Mouse (Mus musculus) midbrain, embryonic 12.5 days (tissue): ENCODE measurements at regions not wholly inside any gene's neighbourhood (a gene's known extent, or its start where the extent isn't known, plus 50 kb on each side); places are given as distances from the start of the nearest gene placed in this dataset.

Experiments used
- ATAC-seq: fragments of 200-750 bp; cut with Nextera tagmentation; 2 replicates; pipeline ENCODE4 v1.8.0; 2017; ENCODE audit warnings: low read depth, moderate TSS enrichment, moderate library complexity; ENCODE audit not compliant: low FRiP score
- H3K27ac ChIP-seq: fragments of 300-500 bp; sonication (generic); replicated peaks from 2 replicates; pipeline ENCODE4 v1.5.1; 2016; ENCODE audit warnings: mild to moderate bottlenecking
- H3K27me3 ChIP-seq: fragments of 300-500 bp; sonication (generic); 2 replicates; pipeline ENCODE4 v1.6.1; 2016; ENCODE audit warnings: mild to moderate bottlenecking
- H3K36me3 ChIP-seq: fragments of 300-500 bp; sonication (generic); 2 replicates; pipeline ENCODE4 v1.6.1; 2016
- H3K4me1 ChIP-seq: fragments of 300-500 bp; sonication (generic); 2 replicates; pipeline ENCODE4 v1.6.1; 2016
- H3K4me2 ChIP-seq: fragments of 300-500 bp; sonication (generic); replicated peaks from 2 replicates; pipeline ENCODE4 v1.6.1; 2016; ENCODE audit warnings: mild to moderate bottlenecking, moderate library complexity
- H3K4me3 ChIP-seq: fragments of 300-500 bp; sonication (generic); 2 replicates; pipeline ENCODE4 v1.5.1; 2016; ENCODE audit warnings: mild to moderate bottlenecking
- H3K9ac ChIP-seq: fragments of 300-500 bp; sonication (generic); replicated peaks from 2 replicates; pipeline ENCODE4 v1.6.1; 2016; ENCODE audit warnings: mild to moderate bottlenecking, moderate library complexity
- H3K9me3 ChIP-seq: fragments of 300-500 bp; sonication (generic); 2 replicates; pipeline ENCODE4 v1.6.1; 2016; ENCODE audit warnings: mild to moderate bottlenecking
- WGBS: fragments of 180-500 bp; shearing (Covaris S2); methylation state at CpG from one replicate; pipeline ENCODE4 v1.1.7; 2016; 5-methylcytosine and 5-hydroxymethylcytosine counted together

GRCm38 (mm10) chr14:113012320-113013244 is 301.8 kb upstream of the Tpm3-rs7 start:
- Histone ChIP-seq H3K9me3 (no peaks in the 10 kb centered on the region), H3K4me1 (peaks cover 4% of the 10 kb centered on the region; the same call in 1 of the 2 replicates), H3K36me3 (no peaks in the 10 kb centered on the region), H3K4me3 (no peak overlapping the region), H3K4me2 (no peak overlapping the region), H3K27me3 (no peaks in the 10 kb centered on the region), H3K9ac (no peak overlapping the region), H3K27ac (no peak overlapping the region)
- ATAC-seq, result peak; percentile 53; the same call in 1 of the 2 replicates
- WGBS, result 72% methylated on average over 1 of the region's 1 CpGs

GRCm38 (mm10) chr14:113026194-113026593 is 288.2 kb upstream of the Tpm3-rs7 start:
- 88% methylated on average over 3 of the region's 3 CpGs for WGBS
- no peaks in the 10 kb centered on the region for H3K36me3 ChIP-seq
- no peaks in the 10 kb centered on the region for H3K27me3 ChIP-seq
- H3K9ac ChIP-seq, result no peak overlapping the region
- no peak overlapping the region for H3K4me3 ChIP-seq
- no peak for ATAC-seq
- H3K27ac ChIP-seq, result no peak overlapping the region
- no peaks in the 10 kb centered on the region for H3K9me3 ChIP-seq
- H3K4me1 ChIP-seq, result no peaks in the 10 kb centered on the region
- H3K4me2 ChIP-seq, result no peak overlapping the region
